Mouse (Mus musculus): ENCODE data around the gene Lrp6.
A peak's percentile ranks its signal among the peaks of the same experiment; 100 is the strongest.

Lrp6 gene

GRCm38 (mm10) chr6:134434866-134435390 lies 131.8 kb downstream of the Lrp6 start:
- no peak for DNase-seq (ENCODE audit: low spot score in 2 of 2)

GRCm38 (mm10) chr6:134434044-134434443 lies 132.7 kb downstream of the Lrp6 start:
- DNase-seq (ENCODE audit: low spot score in 2 of 2), result no peak

GRCm38 (mm10) chr6:134433281-134433680 lies 133.5 kb downstream of the Lrp6 start:
- no peak for DNase-seq (ENCODE audit: low spot score in 2 of 2)

GRCm38 (mm10) chr6:134431583-134431982 lies 135.2 kb downstream of the Lrp6 start:
- DNase-seq (ENCODE audit: low spot score in 2 of 2), result no peak

GRCm38 (mm10) chr6:134430161-134430799 lies 136.5 kb downstream of the Lrp6 start:
- no peak for DNase-seq (ENCODE audit: low spot score in 2 of 2)

GRCm38 (mm10) chr6:134428455-134428854 lies 138.3 kb downstream of the Lrp6 start:
- DNase-seq (ENCODE audit: low spot score in 2 of 2), result no peak

- no peak for DNase-seq (ENCODE audit: low spot score in 2 of 2)
These were observed 139.6 kb downstream of the Lrp6 start for GRCm38 (mm10) chr6:134427165-134427564.

- peak; percentile 63 to 78 for DNase-seq (ENCODE audit: low spot score in 2 of 2)
These were observed 141.5 kb downstream of the Lrp6 start for GRCm38 (mm10) chr6:134425216-134425717.

GRCm38 (mm10) chr6:134421921-134422320 lies 144.8 kb downstream of the Lrp6 start:
- DNase-seq (ENCODE audit: low spot score in 2 of 2), result no peak

GRCm38 (mm10) chr6:134420375-134420774 lies 146.4 kb downstream of the Lrp6 start:
- DNase-seq (ENCODE audit: low spot score in 2 of 2), result no peak

GRCm38 (mm10) chr6:134417886-134418285 lies 148.9 kb downstream of the Lrp6 start:
- no peak for DNase-seq (ENCODE audit: low spot score in 2 of 2)

GRCm38 (mm10) chr6:134416556-134417105 lies 150.1 kb downstream of the Lrp6 start:
- DNase-seq (ENCODE audit: low spot score in 2 of 2), result no peak

GRCm38 (mm10) chr6:134414532-134414883 lies 152.3 kb downstream of the Lrp6 start:
- no peak for DNase-seq (ENCODE audit: low spot score in 2 of 2)

GRCm38 (mm10) chr6:134413706-134414531 lies 152.8 kb downstream of the Lrp6 start:
- DNase-seq (ENCODE audit: low spot score in 2 of 2), result no peak

GRCm38 (mm10) chr6:134407226-134407625 lies 159.5 kb downstream of the Lrp6 start:
- DNase-seq (ENCODE audit: low spot score in 2 of 2), result no peak

GRCm38 (mm10) chr6:134403684-134404070 lies 163.1 kb downstream of the Lrp6 start:
- no peak for DNase-seq (ENCODE audit: low spot score in 2 of 2)

GRCm38 (mm10) chr6:134402914-134403683 lies 163.7 kb downstream of the Lrp6 start:
- peak; percentile 67 to 72 for DNase-seq (ENCODE audit: low spot score in 2 of 2)

Data from frontal cortex, postnatal 36 days (tissue).